Comparison of ENCODE assay signal across 9 mouse cellular contexts in the genomic region with DNA sequence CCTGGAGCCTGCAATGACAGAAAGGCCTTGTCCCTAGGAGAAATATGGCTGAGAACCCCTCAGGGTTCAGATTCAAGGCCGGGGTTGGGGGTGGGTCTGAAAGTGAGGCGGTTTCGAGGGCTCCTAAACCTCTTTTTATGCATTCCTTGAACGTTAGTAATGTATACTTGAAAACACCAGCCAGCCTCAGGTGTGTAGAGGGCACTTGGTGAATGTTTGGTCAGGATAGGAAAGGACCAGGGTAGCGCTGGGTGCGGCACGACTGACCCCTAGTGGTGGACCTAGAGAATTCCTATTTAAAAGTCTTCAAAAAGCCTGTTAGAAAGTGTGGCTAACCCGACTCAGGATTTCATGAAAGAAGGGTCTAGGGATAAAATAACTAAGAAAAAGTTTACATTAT.
DNase-seq lines count a peak whose midpoint lies in the region; ATAC-seq and TF ChIP-seq lines count a peak whose summit lies in the region.
"Had no signal": no experiment of that assay in that cellular context is flagged by ENCODE, and none has a peak within 500 bp of the region (broad histone marks: within the 10 kb centered on the region; RNA-seq: fewer than 3 reads in every experiment).

No protein-coding gene starts in this region.

- WGBS in kidney, postnatal 0 days: 20% methylated on average over 8 of the region's 8 CpGs
- 21% methylated on average over 8 of the region's 8 CpGs for WGBS in bone marrow, adult 2 months
- 18% methylated on average over 8 of the region's 8 CpGs for WGBS in embryonic facial prominence, embryonic 13.5 days

- no peaks in the 10 kb centered on the region for H3K27me3 ChIP-seq in kidney, postnatal 0 days (ENCODE audit: insufficient read depth, low read length)
- no peaks in the 10 kb centered on the region for H3K27me3 ChIP-seq in CH12.LX (replicated peaks)
- peaks cover 8% of the 10 kb centered on the region; the same call in 1 of the 2 replicates for H3K27me3 ChIP-seq in embryonic facial prominence, embryonic 13.5 days

- no peaks in the 10 kb centered on the region for H3K36me3 ChIP-seq in kidney, postnatal 0 days (ENCODE audit: insufficient read depth, low read length)
- H3K36me3 ChIP-seq in CH12.LX (replicated peaks in 1 of 2; ENCODE audit: control insufficient read depth in 1 of 2, insufficient read depth in 1 of 2, low read length in 1 of 2): no peaks in the 10 kb centered on the region
- H3K36me3 ChIP-seq in embryonic facial prominence, embryonic 13.5 days: no peaks in the 10 kb centered on the region

- peak; percentile 76; the same call in 1 of the 2 replicates for ATAC-seq in kidney, postnatal 0 days (replicated peaks; ENCODE audit: low FRiP score, low read depth)
- ATAC-seq in embryonic facial prominence, embryonic 13.5 days (ENCODE audit: insufficient number of reproducible peaks, insufficient read depth, low FRiP score, low TSS enrichment, low read depth): 0 out of 2 replicates have a peak, but pooled peaks have one; percentile 54
- peak; percentile 78 for ATAC-seq in megakaryocyte-erythroid progenitor cell, adult 5-6 weeks (replicated peaks; ENCODE audit: low FRiP score, low TSS enrichment, poor library complexity, severe bottlenecking)

- no peak overlapping the region for H3K4me3 ChIP-seq in kidney, postnatal 0 days (replicated peaks; ENCODE audit: low read depth, low read length)
- H3K4me3 ChIP-seq in CH12.LX (replicated peaks in 1 of 3; ENCODE audit: low read depth in 2 of 3, low read length in 2 of 3, poor library complexity in 1 of 3): no peak overlapping the region
- H3K4me3 ChIP-seq in bone marrow, adult 2 months (replicated peaks; ENCODE audit: control insufficient read depth, low read depth, low read length): no peak overlapping the region
- no peak overlapping the region for H3K4me3 ChIP-seq in embryonic facial prominence, embryonic 13.5 days
- H3K4me3 ChIP-seq: myocyte had no signal

- TF ChIP-seq RAD21 in CH12.LX (IDR thresholded peaks at IDR 0.05; ENCODE audit: low read depth, low read length): peak; percentile 94

- H3K9ac ChIP-seq in kidney, postnatal 0 days (ENCODE audit: low read depth, low read length): no peak overlapping the region
- H3K9ac ChIP-seq in CH12.LX (ENCODE audit: insufficient read depth, low read depth): no peak overlapping the region
- no peak overlapping the region for H3K9ac ChIP-seq in embryonic facial prominence, embryonic 13.5 days

- peak; percentile 93 for TF ChIP-seq CTCF in kidney, postnatal 0 days (IDR thresholded peaks at IDR 0.05; ENCODE audit: low read depth)
- TF ChIP-seq CTCF in CH12.LX (conservative IDR thresholded peaks at IDR 0.05 in 1 of 2, IDR thresholded peaks at IDR 0.05 in 1 of 2; ENCODE audit: low read depth in 2 of 2, low read length in 2 of 2): peak; percentile 85 to 92
- peak; percentile 85 for TF ChIP-seq CTCF in bone marrow, adult 2 months (IDR thresholded peaks at IDR 0.05; ENCODE audit: control insufficient read depth, insufficient read depth, low read length)

- H3K27ac ChIP-seq in kidney, postnatal 0 days: no peak overlapping the region
- H3K27ac ChIP-seq in CH12.LX (ENCODE audit: insufficient read depth, low read depth): no peak overlapping the region
- no peak overlapping the region for H3K27ac ChIP-seq in bone marrow, adult 2 months (ENCODE audit: control insufficient read depth, insufficient read depth, low read depth, low read length, poor library complexity)
- no peak overlapping the region for H3K27ac ChIP-seq in embryonic facial prominence, embryonic 13.5 days

- H3K4me2 ChIP-seq in kidney, postnatal 0 days (ENCODE audit: low read length): no peak overlapping the region
- no peak overlapping the region for H3K4me2 ChIP-seq in CH12.LX (ENCODE audit: insufficient read depth, low read depth, poor library complexity, severe bottlenecking)
- H3K4me2 ChIP-seq in embryonic facial prominence, embryonic 13.5 days: no peak overlapping the region

- H3K9me3 ChIP-seq in kidney, postnatal 0 days (replicated peaks; ENCODE audit: low read length): no peaks in the 10 kb centered on the region
- no peaks in the 10 kb centered on the region for H3K9me3 ChIP-seq in CH12.LX (replicated peaks; ENCODE audit: low read length)
- H3K9me3 ChIP-seq in embryonic facial prominence, embryonic 13.5 days: no peaks in the 10 kb centered on the region

- no peak for TF ChIP-seq EP300 in CH12.LX (IDR thresholded peaks at IDR 0.05; ENCODE audit: low read length)

- in situ Hi-C loops in CH12.LX (cut with MboI; ENCODE audit: low pct_ligation_motif_present, low pct_unique_long_range_greater_than_20kb, low sequenced_read_pairs): loop anchor here (10.0 kb wide), 1 partner anchor 251 kb away; no protein-coding TSS in a partner anchor

- dilution Hi-C loops in CH12.LX (cut with MboI; ENCODE audit: extremely low pct_ligation_motif_present, extremely low pct_unique_long_range_greater_than_20kb, low sequenced_read_pairs): no loop called here

- H3K79me2 ChIP-seq in CH12.LX (replicated peaks; ENCODE audit: control insufficient read depth, extremely low read depth, insufficient read depth, poor library complexity, severe bottlenecking): no peaks in the 10 kb centered on the region

- peak; percentile 87 for DNase-seq in kidney, postnatal 0 days (ENCODE audit: low spot score)
- no peak for DNase-seq in kidney, adult 18-20 months
- peak; percentile 61 for DNase-seq in CH12.LX (ENCODE audit: extremely low read depth)
- peak; percentile 64 for DNase-seq in kidney, postnatal 10 days
- DNase-seq in layer of hippocampus, adult 18-20 months (ENCODE audit: low spot score in 2 of 2): no peak

- H3K4me1 ChIP-seq in kidney, postnatal 0 days (replicated peaks; ENCODE audit: insufficient read depth, low read length): no peaks in the 10 kb centered on the region
- H3K4me1 ChIP-seq in CH12.LX (ENCODE audit: control insufficient read depth in 1 of 2, insufficient read depth in 2 of 2): peaks cover 0 to 3% of the 10 kb centered on the region in 2 experiments; a peak in 1 of 4 replicates
- H3K4me1 ChIP-seq in bone marrow, adult 2 months (ENCODE audit: control insufficient read depth, insufficient read depth, low read length): no peaks in the 10 kb centered on the region
- H3K4me1 ChIP-seq in embryonic facial prominence, embryonic 13.5 days: peaks cover 11% of the 10 kb centered on the region; the same call in 1 of the 2 replicates

- TF ChIP-seq POLR2A in CH12.LX (IDR thresholded peaks at IDR 0.05; ENCODE audit: low read depth, low read length): no peak
- TF ChIP-seq POLR2A in bone marrow, adult 2 months (IDR thresholded peaks at IDR 0.05; ENCODE audit: borderline replicate concordance, control insufficient read depth, low read depth, low read length): no peak

TF ChIP-seq in CH12.LX, 34 proteins besides CTCF, POLR2A, EP300 and RAD21:
- TF ChIP-seq UBTF (IDR thresholded peaks at IDR 0.05; ENCODE audit: low read depth, low read length) (no peak), MYC (IDR thresholded peaks at IDR 0.05; ENCODE audit: low read depth, low read length) (no peak), RCOR1 (conservative IDR thresholded peaks at IDR 0.05; ENCODE audit: low read depth, low read length) (no peak), ZC3H11A (IDR thresholded peaks at IDR 0.05; ENCODE audit: low read depth, low read length) (peak; percentile 44), SMC3 (IDR thresholded peaks at IDR 0.05; ENCODE audit: low read depth, low read length) (peak; percentile 73)

Comparison
In these comparisons a context has a peak if more than half of its experiments do, and no peak if none do; other contexts are left out.
1. DNase-seq: peak in kidney, postnatal 0 days (single experiment), CH12.LX (single experiment) and kidney, postnatal 10 days (single experiment); none in kidney, adult 18-20 months (single experiment) and layer of hippocampus, adult 18-20 months (0 of 2).
2. Peak in every context shown above with its lines, with median percentiles within 50 percentile points of each other: ATAC-seq and CTCF ChIP-seq.